Mouse (Mus musculus) left cerebral cortex, adult 9 months (tissue): ENCODE results near the gene Polk.
A peak's percentile ranks its signal among the peaks of the same experiment; 100 is the strongest.

Experiments
- DNase-seq, 2 experiments: peaks; one replicate each; pipeline ENCODE4 v3.0.0; 2022; ENCODE audit warnings: low spot score in 2 of 2

Gene Polk

DNA sequence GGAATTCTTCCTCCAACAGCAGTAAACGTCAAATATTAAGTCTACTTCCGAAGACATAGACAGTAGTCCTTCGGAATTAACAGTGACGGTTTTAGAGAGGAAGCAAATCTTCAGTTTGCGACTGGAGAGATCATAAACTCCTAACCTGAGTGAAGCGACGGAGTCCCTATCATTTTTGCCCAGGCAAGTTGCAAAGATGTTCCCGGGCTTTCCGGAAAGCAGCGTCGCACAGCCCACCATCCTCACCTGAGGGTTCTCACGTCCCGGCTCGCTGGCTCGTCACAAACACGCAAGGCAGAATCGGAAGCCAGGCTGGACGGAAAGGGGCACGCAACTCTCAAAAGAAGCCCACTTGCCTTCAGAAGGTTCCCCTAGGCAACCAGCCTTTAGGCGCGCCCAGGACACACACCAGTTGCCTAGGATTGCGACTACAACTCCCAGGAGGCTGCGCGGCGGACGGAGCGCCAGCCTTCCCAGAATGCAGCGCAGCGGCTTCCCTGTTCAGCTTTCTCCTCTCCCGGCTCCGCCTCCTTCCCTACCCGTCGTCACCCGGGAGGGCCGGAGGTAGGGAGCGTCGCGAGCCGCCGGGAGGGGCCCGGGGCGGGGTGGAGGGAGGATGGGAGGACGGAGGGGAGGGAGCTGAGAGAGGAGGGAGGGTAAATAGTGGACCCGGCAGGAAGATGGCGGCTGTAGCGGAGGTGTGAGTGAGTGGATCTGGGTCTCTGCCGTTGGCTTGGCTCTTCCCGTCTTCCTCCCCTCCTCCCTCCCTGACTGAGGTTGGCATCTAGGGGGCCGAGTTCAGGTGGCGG is at the start of gene Polk, which contains the start of gene Col4a3bp:
Gene Polk (minus strand): TSS at position 499 of the 809 bp plus-strand sequence.
Gene Col4a3bp (plus strand): TSS at position 538 of the 809 bp plus-strand sequence.
- DNase-seq: peak; percentile 93 to 97

DNA sequence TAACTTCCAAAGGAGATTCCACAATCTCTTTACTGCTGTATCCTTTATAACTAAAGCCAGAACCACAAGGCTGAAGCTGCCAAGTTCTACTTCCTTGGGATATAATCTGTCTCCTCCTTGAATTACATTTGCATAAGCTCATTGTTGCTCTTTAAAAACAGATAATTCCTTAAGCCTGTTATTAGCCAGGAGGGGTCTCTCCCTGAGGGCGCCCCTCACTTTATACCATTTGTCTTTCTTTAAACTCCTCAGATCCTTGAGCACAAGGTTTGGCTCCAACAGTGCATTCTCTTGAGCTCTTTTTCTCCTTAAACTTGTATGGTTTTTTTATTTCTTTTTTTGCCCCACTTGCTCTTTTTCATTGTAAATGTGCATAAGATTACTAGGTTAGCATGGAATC is 46.3 kb upstream of the Polk start:
- DNase-seq: no peak

DNA sequence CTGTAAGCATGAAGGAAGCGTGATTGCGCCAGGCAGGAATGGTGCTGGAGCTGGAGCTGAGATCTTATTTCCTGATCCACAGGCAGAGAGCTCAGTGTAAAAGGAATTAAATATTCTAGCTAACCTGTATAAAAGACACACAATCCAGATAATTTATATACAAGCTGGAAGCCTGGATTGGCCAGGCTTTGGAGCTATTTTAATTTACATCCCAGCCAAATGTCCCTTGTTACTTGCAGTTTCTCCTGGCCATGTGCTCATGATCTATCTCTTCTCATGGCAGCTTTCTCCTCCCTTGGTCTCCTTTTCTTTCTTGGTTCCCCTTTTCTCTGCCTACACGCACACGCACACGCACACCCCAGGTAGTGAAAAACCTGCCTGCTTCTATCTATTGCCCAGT is 44.2 kb upstream of the Polk start:
- no peak for DNase-seq

DNA sequence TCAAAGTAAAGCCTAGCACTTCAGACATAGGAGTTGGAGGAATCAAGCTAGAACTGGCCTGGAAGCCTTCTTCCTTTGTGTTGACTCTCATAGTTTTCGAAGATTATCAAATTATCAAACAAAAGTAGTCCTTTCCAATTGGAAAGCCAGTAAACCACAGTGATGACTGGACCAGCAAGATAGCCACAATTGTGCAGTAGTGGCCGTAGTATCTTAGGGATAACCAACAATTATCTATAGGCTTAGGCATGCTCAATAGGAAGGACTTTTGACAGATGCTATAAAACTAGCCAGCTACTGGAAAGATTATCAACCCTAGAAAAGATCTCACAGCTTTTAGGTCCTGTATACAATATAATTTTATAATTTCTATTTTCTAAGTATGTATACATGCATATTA is 41.8 kb upstream of the Polk start:
- DNase-seq: no peak

DNA sequence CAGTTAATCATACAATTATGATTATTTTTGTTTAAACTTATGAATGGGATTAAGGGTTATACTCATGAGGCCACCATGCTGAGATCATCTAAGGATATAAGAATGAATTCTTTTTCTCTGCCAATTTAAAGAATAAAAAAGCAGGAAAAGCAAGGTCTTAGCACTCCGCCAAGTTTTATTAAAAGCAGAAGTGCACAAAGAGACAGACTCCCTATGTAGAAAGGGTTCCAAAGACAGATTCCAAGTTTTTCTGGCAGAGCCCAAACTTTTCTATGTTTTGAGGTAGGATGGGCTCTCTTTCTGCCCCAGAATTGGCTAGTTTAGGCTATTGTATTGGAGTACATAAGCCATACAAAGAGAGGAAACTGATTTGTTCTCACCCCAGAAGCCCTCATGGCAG is 37.6 kb upstream of the Polk start:
- DNase-seq: no peak

DNA sequence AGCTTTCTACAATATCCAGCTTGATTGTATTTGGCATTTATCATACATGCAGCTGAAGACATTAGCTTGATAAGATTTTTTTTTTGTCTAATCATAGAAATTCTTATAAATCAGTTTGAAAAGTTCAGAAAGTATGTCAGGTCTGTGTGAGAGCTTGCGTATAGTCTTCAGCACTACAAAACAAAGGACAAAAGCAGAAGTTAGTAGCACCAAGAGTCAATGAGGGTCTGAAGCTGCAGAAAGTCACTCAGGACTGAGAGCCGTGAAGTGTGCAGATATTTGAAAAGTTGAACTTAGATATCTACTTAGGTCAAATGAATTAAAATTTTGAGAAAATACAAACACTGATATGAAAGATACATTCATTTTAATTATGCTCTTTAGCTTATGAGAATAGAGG is 36.7 kb upstream of the Polk start:
- DNase-seq: no peak

DNA sequence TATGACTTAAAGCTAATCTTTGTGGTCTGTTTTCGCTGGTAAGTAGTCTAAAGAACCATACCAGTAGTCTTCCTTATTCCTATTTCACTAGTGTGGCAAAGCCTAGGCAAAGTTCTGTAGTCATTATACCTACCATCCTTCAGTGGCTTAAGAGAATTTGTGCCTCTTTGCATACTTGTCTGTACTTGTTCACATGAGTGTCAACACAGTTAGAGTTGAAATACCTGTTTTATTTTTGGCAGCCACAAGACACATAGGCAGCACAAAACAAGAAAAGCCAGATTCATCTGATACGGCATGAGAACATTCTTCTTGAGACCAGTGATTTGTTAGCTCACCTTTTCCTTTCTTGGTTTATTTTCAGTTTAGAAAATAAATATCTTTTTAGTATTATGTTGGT is 31.8 kb upstream of the Polk start:
- no peak for DNase-seq

DNA sequence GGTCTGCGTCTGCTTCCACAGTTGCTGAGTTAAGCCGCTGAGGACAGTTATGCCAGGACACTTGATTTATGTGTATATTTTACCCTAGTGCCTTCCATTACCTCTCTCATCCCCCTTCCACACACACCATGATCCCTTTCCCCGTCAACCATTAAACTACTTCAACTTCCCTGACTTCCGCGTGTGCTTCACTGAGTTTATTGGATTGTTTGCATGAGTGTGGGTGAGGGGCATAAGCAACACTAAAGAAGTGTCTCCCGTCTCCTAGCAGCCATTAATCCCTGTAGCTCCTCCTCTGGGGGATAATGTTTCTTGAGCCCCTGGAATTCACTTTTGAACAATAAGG is 28.6 kb upstream of the Polk start:
- no peak for DNase-seq

DNA sequence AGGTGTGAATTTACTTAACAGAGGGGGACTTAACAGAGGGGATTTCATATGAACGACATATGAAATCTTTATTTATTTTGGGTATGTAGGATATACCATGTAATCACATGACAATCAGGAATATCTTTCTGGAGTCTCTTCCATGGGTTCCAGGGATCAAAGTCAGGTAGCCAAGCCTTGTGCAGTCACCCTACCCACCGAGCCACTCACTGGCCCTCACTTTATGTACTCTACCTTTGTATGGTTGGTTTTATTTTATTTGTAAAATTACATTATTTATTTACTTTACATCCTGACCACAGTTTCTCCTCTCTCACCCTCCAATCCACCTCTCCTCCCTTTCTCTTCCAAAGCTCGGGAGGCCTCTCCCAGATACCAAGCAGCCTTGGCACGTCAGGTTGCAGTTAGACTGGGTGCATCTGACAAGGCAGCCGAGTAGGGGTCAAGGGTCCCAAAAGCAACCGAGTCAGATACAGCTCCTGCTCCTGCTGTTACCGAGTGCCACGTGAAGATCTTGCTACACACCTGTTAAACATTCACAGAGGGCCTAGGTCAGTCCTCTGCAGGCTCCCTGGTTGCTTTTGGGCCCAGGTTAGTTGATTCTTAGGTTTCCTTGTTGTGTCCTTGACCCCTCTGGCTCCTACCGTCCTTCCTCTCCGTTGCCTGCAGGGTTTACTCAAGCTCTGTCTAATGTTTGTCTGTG is 28.1 kb upstream of the Polk start:
- DNase-seq: no peak

DNA sequence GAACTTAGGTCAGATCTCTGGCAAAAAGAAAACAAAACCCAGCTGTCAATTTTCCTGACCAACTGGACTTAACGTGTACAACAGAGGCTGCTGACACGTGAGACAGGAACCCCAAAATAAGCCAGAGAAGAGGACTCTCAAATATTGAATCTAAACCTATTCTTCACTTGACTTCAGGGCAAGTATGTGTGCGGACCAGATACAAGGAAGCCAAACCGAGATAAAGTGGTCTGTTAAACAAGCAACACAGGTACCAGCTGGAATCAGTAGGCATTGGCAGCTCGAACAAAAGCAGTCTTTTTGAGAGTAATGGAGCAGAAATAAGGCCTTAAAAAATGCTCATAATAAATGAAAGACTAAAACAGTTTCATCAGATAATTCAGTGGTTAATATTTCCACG is 25.6 kb upstream of the Polk start:
- no peak for DNase-seq

DNA sequence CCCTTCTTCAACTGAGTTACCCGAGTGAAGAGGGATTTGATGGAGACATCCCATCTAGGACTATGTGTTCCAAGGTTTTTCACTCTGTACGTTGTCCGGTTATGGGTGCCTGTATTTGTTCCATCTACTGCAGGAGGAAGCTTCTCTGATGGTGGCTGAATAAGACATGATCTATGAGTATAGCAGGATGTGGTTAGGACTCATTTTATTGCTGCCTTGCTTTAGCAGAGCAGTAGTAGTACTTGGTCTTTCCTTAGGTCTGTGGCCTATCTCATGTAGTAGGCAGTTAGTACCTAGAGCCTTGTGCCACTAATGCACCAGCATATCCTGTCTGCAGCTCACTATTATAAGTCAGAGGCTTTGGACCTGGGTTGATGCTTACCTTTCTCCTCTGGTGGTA is 12.7 kb upstream of the Polk start:
- no peak for DNase-seq

DNA sequence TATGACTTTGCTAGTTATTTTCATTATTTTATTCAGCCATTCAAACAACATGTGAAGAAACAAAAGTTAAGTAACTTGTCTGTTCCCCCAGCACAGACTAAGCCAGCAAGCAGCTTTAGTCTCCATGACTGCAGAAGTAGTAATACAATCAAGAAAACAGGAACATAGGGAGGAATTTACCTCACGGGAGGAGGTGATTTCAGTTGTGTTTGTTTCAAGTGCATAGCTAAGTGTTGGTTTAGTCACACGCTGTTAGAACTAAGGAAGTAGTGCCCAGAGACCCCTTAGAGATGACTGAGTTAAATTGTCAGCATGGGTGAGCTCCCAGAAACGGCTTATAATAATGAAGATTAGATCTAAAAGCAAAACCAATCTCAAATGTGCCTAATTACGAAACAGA is 5.6 kb upstream of the Polk start:
- DNase-seq: no peak

DNA sequence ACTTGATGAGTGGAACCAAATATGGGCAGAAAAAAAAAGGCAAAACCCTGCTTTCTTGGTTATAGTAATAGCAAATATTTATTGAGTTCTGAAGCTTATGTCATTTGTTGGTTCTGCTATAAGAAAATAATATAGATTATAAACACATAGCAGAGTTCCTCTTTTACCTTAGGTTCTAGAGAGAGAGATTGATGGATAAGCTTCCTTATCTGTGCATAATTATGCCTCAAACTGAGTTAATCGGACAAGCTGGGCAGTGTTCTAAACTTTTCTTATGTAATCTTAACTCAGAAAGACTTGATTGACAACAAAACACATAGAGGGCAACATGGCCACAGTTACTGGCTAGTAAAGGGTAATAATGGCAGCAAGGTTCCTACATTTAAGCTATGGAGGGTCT is 4.9 kb upstream of the Polk start:
- DNase-seq: no peak

DNA sequence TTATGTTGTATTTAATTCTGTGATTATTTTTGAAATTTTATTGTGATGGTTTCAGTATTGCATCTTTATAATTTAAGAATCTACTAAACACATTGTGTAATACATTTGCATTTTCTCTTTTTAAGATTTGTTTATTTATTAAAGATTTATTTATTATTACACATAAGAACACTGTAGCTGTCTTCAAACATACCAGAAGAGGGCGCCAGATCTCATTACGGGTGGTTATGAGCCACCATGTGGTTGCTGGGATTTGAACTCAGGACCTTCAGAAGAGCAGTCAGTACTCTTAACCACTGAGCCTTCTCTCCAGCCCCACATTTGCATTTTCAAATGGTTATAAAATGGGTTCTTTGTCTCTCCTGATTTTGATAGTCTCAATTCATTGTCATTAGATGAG is 2.1 kb upstream of the Polk start:
- no peak for DNase-seq

DNA sequence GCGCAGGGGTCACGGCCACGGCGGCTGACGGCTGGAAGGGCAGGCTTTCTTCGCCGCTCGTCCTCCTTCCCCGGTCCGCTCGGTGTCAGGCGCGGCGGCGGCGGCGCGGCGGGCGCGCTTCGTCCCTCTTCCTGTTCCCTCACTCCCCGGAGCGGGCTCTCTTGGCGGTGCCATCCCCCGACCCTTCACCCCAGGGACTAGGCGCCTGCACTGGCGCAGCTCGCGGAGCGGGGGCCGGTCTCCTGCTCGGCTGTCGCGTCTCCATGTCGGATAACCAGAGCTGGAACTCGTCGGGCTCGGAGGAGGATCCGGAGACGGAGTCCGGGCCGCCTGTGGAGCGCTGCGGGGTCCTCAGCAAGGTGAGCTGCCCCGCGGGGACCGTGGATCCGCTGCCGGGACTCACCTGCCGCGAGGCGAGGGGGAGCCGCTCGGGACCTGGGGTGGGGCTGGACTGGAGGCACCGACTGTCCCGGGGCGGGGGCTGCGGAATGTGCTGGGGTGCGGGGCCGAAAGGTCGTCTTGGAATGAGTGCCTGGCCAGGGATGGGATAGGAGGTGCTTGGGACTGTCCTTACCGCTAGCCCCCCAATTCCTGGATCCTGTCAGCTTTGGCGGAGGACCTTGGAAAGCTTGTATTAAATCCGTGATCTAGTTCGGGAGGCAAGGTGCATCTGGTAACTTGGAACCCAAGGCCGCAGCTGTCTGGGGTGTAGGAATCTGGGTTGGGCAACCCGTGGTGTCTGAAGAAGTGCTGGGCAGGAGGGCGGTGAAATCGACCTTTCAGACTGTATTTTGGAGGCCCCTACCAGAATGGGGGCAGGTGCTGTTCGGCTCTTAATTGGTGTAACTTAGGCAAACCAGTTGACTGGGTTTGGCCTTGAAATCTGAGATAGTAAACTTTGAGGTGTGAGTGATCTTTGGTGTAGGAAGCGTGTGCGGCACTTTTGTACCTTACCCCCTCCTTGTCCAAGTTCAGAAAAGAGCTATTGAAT is 817 bp upstream of the Polk start:
- DNase-seq: no peak

DNA sequence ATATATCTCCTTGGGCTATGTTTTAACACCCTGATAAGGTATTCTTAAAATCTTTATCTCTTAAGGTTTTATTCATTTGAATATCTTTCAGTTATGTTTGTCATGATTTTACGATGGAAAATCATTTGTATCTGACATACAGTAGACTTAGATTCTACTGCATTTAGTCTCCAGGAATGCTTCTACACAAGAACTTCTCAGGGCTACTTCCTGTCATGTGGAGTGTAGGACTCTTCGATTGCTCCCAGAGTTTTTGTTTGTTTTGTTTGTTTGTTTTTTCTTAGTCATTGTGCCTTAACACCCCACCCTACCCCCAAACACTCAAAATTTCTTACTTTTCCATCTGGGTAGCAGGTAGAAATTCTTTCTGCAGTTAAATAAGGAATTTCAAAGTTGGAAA is 998 bp downstream of the Polk start:
- no peak for DNase-seq

DNA sequence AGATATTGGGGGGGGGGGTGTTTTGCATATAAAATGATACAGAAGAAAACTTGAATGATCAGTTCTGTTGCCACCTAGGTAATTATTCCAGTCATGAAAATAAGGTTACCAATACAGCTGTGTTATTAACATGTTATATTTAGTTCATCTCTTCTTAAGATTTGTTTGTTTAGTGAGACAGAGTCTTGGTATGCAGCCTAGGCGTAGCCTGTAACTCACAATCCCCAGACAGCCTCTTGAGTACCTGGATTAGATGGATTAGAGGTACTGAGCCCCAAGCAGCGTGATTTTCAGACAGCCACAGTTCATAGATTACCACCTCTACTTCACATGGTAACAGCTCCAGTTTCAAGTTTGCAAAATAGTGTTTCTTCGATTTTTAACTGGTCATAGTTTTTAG is 4.3 kb downstream of the Polk start:
- no peak for DNase-seq

DNA sequence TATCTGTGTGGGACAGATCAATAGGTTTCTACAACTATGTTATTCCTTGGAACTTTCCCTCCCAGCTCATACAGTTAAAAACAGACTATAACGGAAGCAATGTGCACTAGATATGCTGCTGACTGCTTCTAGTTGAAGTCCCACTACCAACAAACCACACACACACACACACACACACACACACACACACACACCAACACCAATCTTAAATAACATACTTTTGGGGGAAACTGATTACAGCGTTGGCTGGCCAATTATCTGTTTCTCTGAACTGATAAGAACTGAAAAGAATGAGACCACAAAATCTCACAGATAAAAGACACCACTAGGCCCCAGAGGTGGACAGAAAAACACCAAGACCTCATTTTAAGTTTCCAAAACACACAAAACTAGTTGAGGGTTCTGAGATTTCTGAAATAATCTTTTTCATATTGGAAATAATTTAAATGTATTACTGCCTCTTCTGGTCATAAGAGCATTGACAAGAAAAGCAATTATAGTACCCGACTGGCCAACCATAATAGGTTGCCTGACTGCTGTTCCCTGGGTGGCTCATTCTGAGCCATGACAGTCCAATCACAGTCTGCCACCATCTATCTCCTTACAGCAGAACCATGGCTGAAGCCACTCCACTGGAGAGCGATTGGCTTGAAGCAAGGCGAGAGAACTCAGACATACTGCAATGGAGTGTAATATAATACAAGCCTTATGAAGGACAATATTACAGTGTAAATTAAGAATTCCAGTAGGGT is 5.4 kb downstream of the Polk start:
- DNase-seq: no peak

DNA sequence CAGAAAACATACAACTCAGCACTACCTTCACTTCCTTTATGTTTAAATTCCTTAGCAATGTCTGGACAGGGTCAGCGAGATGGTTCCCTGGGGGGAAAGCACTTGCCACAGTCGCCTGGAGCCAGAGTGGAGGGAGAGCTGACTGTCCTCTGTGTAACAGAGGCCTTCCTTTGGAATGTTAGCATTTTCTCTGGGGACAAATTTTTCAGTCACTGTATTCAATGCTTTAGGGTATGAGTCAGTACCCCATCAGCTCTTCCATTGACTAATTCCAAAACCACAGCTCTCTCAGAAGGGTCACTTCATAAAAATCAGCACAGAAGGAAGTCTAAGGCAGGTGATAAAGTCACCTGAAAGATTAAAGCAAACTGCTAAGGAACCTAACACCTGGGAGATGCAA is 8.6 kb downstream of the Polk start:
- no peak for DNase-seq

DNA sequence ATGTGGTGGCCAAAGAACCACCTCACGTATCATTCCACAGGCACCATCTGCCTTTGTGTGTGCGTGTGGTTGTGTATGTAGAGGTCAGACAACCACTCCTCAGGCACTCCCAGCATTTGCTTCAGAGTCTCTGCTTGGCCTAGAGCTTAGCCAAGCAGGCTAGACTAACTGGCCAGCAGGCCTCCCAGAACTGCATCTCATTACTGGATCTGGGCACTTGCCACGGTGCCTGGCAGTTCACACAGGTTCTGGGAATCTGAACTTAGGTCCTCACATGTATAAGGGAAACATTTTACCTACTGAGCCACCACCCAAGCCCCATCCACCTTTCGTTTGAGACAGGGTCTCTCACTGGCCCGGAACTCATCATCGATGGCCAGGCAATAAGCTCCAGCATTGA is 10.2 kb downstream of the Polk start:
- DNase-seq: no peak

DNA sequence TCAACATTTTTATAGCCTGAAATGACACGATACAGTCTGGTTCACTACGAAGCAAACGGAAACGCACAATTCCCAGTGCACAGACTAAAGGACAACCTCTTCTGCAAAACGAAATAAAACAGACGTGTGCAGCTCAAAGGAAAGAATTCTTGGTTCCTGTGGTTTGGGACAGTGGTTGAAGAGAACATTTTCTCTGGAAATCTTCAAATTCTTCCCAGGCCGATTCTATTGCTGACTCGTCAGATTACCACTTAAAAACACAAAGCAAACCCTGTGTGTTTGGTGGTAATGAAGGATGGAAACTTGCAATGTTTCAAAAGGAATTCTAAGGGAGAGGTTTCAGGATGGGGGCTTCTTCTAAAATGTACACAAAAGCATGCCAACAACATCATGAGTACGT is 12.3 kb downstream of the Polk start:
- no peak for DNase-seq

DNA sequence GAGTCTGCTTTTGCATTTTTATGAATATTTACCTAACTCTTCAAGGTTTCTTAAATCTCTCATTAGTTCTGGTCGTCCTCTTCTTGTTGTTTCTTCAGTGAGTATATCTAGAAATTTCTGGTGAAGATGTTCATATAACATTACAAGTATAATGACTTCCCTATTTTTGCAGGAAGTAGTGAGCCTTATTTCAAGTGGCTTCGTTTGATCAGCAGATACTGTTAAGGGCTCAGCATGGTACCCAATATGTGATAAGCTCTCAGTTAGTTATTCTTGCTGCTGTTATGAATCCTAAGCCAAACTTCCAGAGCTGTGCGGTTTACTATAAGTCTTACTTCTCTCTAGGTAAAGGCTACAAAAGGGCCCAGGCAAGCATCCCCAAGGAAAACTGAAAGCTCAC is 12.8 kb downstream of the Polk start:
- no peak for DNase-seq
